28 mouse cellular contexts compared by ENCODE assay signal in genomic region chr9:90249036-90249435, GRCm38 (mm10). TPM values are rescaled to one million over a fixed set of nuclear protein-coding genes. Genes with fewer than 3 reads are reported as not detected.
DNase-seq lines count a peak whose midpoint lies in the region; ATAC-seq and TF ChIP-seq lines count a peak whose summit lies in the region.
"Had no signal": no experiment of that assay in that cellular context is flagged by ENCODE, and none has a peak within 500 bp of the region (broad histone marks: within the 10 kb centered on the region; RNA-seq: fewer than 3 reads in every experiment).

No protein-coding gene starts in this region.

- ATAC-seq in liver, postnatal 0 days, result no peak
- ATAC-seq: intestine, postnatal 0 days; lung, postnatal 0 days had no signal

- no peaks in the 10 kb centered on the region for H3K9me3 ChIP-seq in heart, embryonic 10.5 days
- no peaks in the 10 kb centered on the region for H3K9me3 ChIP-seq in liver, postnatal 0 days (ENCODE audit: low read length)
- H3K9me3 ChIP-seq: embryonic facial prominence, embryonic 13.5 days; forebrain, embryonic 12.5 days; hindbrain, embryonic 13.5 days; limb, embryonic 12.5 days; megakaryocyte, embryonic 14.5 days; midbrain, embryonic 12.5 days; neural tube, embryonic 12.5 days had no signal

- intact Hi-C loops in heart, postnatal 14 days (cut with DNase I), result no loop called here

- peaks cover 8% of the 10 kb centered on the region; the same call in 1 of the 2 replicates for H3K36me3 ChIP-seq in heart, embryonic 10.5 days
- peaks cover 5% of the 10 kb centered on the region; the same call in 1 of the 2 replicates for H3K36me3 ChIP-seq in thymus, adult 2 months (ENCODE audit: control insufficient read depth, insufficient read depth, low read length)
- H3K36me3 ChIP-seq in liver, postnatal 0 days (replicated peaks; ENCODE audit: insufficient read depth, low read length), result peaks cover 38% of the 10 kb centered on the region
- H3K36me3 ChIP-seq: forebrain, embryonic 12.5 days; midbrain, embryonic 12.5 days had no signal

- TF ChIP-seq CTCF in thymus, adult 2 months (IDR thresholded peaks at IDR 0.05; ENCODE audit: borderline replicate concordance, control insufficient read depth, extremely low read depth, insufficient read depth, low read length, poor library complexity), result no peak
- TF ChIP-seq CTCF in liver, postnatal 0 days (IDR thresholded peaks at IDR 0.05; ENCODE audit: low read depth), result no peak

- TF ChIP-seq EP300 in liver, postnatal 0 days (IDR thresholded peaks at IDR 0.05; ENCODE audit: low read depth), result peak; percentile 49; the same call in 1 of the 2 replicates

- no peak for TF ChIP-seq POLR2A in thymus, adult 2 months (IDR thresholded peaks at IDR 0.05; ENCODE audit: control insufficient read depth, extremely low read depth, insufficient read depth, low read length, poor library complexity)

- H3K4me2 ChIP-seq in liver, postnatal 0 days (ENCODE audit: low read depth, low read length), result peak overlapping the region; percentile 50
- H3K4me2 ChIP-seq: embryonic facial prominence, embryonic 13.5 days; forebrain, embryonic 12.5 days; hindbrain, embryonic 13.5 days; limb, embryonic 12.5 days; midbrain, embryonic 12.5 days; neural tube, embryonic 12.5 days had no signal

- WGBS in heart, embryonic 10.5 days, result 86% methylated on average over 2 of the region's 2 CpGs
- 96% methylated on average over 2 of the region's 2 CpGs for WGBS in thymus, adult 2 months
- 65% methylated on average over 2 of the region's 2 CpGs for WGBS in liver, postnatal 0 days (ENCODE audit: insufficient replicate concordance)

- peaks cover 67% of the 10 kb centered on the region for H3K4me1 ChIP-seq in heart, embryonic 10.5 days
- H3K4me1 ChIP-seq in thymus, adult 2 months (replicated peaks; ENCODE audit: control insufficient read depth, insufficient read depth, low read length), result peaks cover 68% of the 10 kb centered on the region
- peaks cover 78% of the 10 kb centered on the region for H3K4me1 ChIP-seq in liver, postnatal 0 days (ENCODE audit: insufficient read depth)
- H3K4me1 ChIP-seq: embryonic facial prominence, embryonic 13.5 days; forebrain, embryonic 12.5 days; hindbrain, embryonic 13.5 days; limb, embryonic 12.5 days; midbrain, embryonic 12.5 days; neural tube, embryonic 12.5 days had no signal

- H3K27ac ChIP-seq in heart, embryonic 10.5 days, result peak overlapping the region; percentile 78; the same call in 1 of the 2 replicates
- peak overlapping the region; percentile 78 for H3K27ac ChIP-seq in thymus, adult 2 months (ENCODE audit: control insufficient read depth, insufficient read depth, low read length)
- peak overlapping the region; percentile 93 for H3K27ac ChIP-seq in liver, postnatal 0 days (ENCODE audit: low read depth)
- H3K27ac ChIP-seq: embryonic facial prominence, embryonic 13.5 days; forebrain, embryonic 12.5 days; hindbrain, embryonic 13.5 days; limb, embryonic 12.5 days; midbrain, embryonic 12.5 days; neural tube, embryonic 12.5 days had no signal

- 0 out of 2 replicates have a peak overlapping the region, but pooled peaks have one; percentile 6 for H3K9ac ChIP-seq in liver, postnatal 0 days (replicated peaks)
- H3K9ac ChIP-seq: embryonic facial prominence, embryonic 13.5 days; forebrain, embryonic 12.5 days; hindbrain, embryonic 13.5 days; limb, embryonic 12.5 days; midbrain, embryonic 12.5 days; neural tube, embryonic 12.5 days had no signal

- no peaks in the 10 kb centered on the region for H3K27me3 ChIP-seq in heart, embryonic 10.5 days (ENCODE audit: insufficient read depth, poor library complexity, severe bottlenecking)
- no peaks in the 10 kb centered on the region for H3K27me3 ChIP-seq in thymus, adult 2 months (ENCODE audit: control insufficient read depth, insufficient read depth, low read length)
- H3K27me3 ChIP-seq in liver, postnatal 0 days (ENCODE audit: insufficient read depth, low read length), result no peaks in the 10 kb centered on the region
- H3K27me3 ChIP-seq: embryonic facial prominence, embryonic 13.5 days; forebrain, embryonic 12.5 days; hindbrain, embryonic 13.5 days; limb, embryonic 12.5 days; megakaryocyte, embryonic 14.5 days; midbrain, embryonic 12.5 days; neural tube, embryonic 12.5 days had no signal

- no peak for DNase-seq in heart, embryonic 10.5 days (ENCODE audit: low spot score)
- no peak for DNase-seq in heart, postnatal 14 days
- DNase-seq in thymus, adult 2 months, result no peak
- DNase-seq in thymus, postnatal 4 days, result no peak
- no peak for DNase-seq in liver, postnatal 0 days
- no peak for DNase-seq in left cerebral cortex, adult 8-10 months (ENCODE audit: low spot score in 2 of 2)
- no peak for DNase-seq in thymus, postnatal 10 days (ENCODE audit: low spot score in 2 of 2)
- DNase-seq: adrenal gland, postnatal 14 days; cerebellum, adult 11-12 months; cerebellum, adult 9-11 months; gastrocnemius, postnatal 10 days; heart, postnatal 4 days; kidney, adult 9 months; kidney, postnatal 10 days; lung, adult 18-20 months; lung, postnatal 4 days; right cerebral cortex, postnatal 4 days; thymus, postnatal 36 days had no signal

- no peak overlapping the region for H3K4me3 ChIP-seq in heart, embryonic 10.5 days
- H3K4me3 ChIP-seq in thymus, adult 2 months (ENCODE audit: control insufficient read depth, insufficient read depth, low read length), result no peak overlapping the region
- no peak overlapping the region for H3K4me3 ChIP-seq in liver, postnatal 0 days (ENCODE audit: low read depth, low read length)
- H3K4me3 ChIP-seq: embryonic facial prominence, embryonic 13.5 days; forebrain, embryonic 12.5 days; hindbrain, embryonic 13.5 days; limb, embryonic 12.5 days; midbrain, embryonic 12.5 days; myocyte; neural tube, embryonic 12.5 days had no signal

RNA-seq across cellular contexts. Expression of gene Tbc1d2b, which starts 21.6 kb away (rescaled TPM):
- polyA plus RNA-seq in heart, embryonic 10.5 days (2016; fragmentation: Nextera tagmentation; extraction: Ambion mirVana), result 7.2 and 8.0 TPM in 2 replicates
- total RNA-seq in heart, postnatal 14 days (2021), result 10 to 100 TPM; 14.6 to 16.7 TPM
- 54.5 and 59.1 TPM in 2 replicates for polyA plus RNA-seq in thymus, adult 2 months (2012; rRNA removed)
- polyA plus RNA-seq in liver, postnatal 0 days (2015; fragmentation: Nextera tagmentation; extraction: Ambion mirVana), result 5.1 and 6.2 TPM in 2 replicates
- total RNA-seq in left cerebral cortex, adult 8-10 months (2022), result 10 to 100 TPM; 14.6 to 15.6 (median 15.3) TPM
